Mouse (Mus musculus) C2C12 (cell line): Measurements from ENCODE around the gene Fam8a1. TPM values are rescaled to one million over a fixed set of nuclear protein-coding genes. Genes with fewer than 3 reads are reported as not detected.

ENCODE experiments used
- H3K27me3 ChIP-seq: one replicate; pipeline ENCODE4 v1.6.1; 2011; ENCODE audit not compliant: control insufficient read depth, insufficient read depth, insufficient read length
- H3K36me3 ChIP-seq: one replicate; pipeline ENCODE4 v1.6.1; 2011; ENCODE audit not compliant: control insufficient read depth, insufficient read depth
- H3K4me3 ChIP-seq: one replicate; pipeline ENCODE4 v1.5.1; 2011; ENCODE audit warnings: mild to moderate bottlenecking, control low read depth; ENCODE audit not compliant: poor library complexity, insufficient read depth, severe bottlenecking
- H3K79me2 ChIP-seq: one replicate; pipeline ENCODE4 v1.6.1; 2011; ENCODE audit not compliant: control insufficient read depth, insufficient read depth
- H3K79me3 ChIP-seq: one replicate; pipeline ENCODE4 v1.6.1; 2011; ENCODE audit warnings: low read depth, control low read depth
- H3ac ChIP-seq: one replicate; pipeline ENCODE3; 2011; ENCODE audit warnings: low read depth; ENCODE audit not compliant: control insufficient read depth, insufficient read length
- CEBPB ChIP-seq: IDR thresholded peaks from one replicate; pipeline ENCODE4 v1.6.1; 2011; ENCODE audit warnings: low read depth, mild to moderate bottlenecking, control low read depth, moderate library complexity
- CTCF ChIP-seq: IDR thresholded peaks from one replicate; pipeline ENCODE4 v1.5.1; 2011; ENCODE audit not compliant: control insufficient read depth, insufficient read depth, insufficient read length
- FOSL1 ChIP-seq: IDR thresholded peaks from one replicate; pipeline ENCODE4 v1.8.0; 2011; ENCODE audit warnings: mild to moderate bottlenecking, low read length; ENCODE audit not compliant: poor library complexity, insufficient read depth, severe bottlenecking
- MAX ChIP-seq: IDR thresholded peaks from one replicate; pipeline ENCODE4 v1.6.1; 2011; ENCODE audit warnings: mild to moderate bottlenecking, control low read depth
- MYOD1 ChIP-seq: IDR thresholded peaks from one replicate; pipeline ENCODE4 v1.6.1; 2011; ENCODE audit warnings: low read depth; ENCODE audit not compliant: control insufficient read depth, insufficient read length
- MYOG ChIP-seq: IDR thresholded peaks from one replicate; pipeline ENCODE4 v1.6.1; 2011; ENCODE audit not compliant: control insufficient read depth, insufficient read length; ENCODE audit errors: extremely low read depth
- USF1 ChIP-seq: IDR thresholded peaks from one replicate; pipeline ENCODE4 v1.6.1; 2011; ENCODE audit warnings: low read depth, mild to moderate bottlenecking, control low read depth, moderate library complexity
- polyA plus RNA-seq: library from polyadenylated mRNA; unstranded; fragments of >200 nt; fragmentation: generic; extraction: Trizol; gene quantifications from one replicate; pipeline ENCODE4 v1.2.1, GENCODE M21; 2012; ENCODE audit warnings: missing spikeins

Gene Fam8a1
- polyA plus RNA-seq, 1 experiment: 6.4 TPM

DNA sequence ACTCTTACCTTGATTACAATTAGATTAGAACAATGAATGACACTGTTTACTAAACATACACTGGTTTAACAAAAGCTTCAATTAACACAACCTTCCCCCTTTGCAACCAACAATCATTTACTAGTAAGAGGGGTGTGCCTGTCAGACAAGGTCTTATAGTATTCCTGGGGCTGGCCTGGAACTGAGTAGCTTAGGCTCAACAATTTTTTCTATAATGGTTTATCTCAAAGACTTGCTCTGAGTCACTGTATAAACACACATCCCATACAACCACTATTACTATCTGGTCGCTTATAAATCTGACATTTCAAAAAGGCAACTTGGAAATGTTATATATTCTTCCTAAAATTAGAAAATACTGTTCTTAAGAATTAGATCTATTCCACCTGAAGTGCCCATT lies 14.0 kb downstream of the Fam8a1 start:
- peaks cover 52% of the 10 kb centered on the region for H3K79me2 ChIP-seq
- peaks cover 84% of the 10 kb centered on the region for H3K36me3 ChIP-seq
- H3K27me3 ChIP-seq: no peaks in the 10 kb centered on the region
- TF ChIP-seq MYOD1 (no peak), MAX (no peak), CTCF (no peak), MYOG (no peak), FOSL1 (no peak), CEBPB (no peak), USF1 (no peak)
- peaks cover 16% of the 10 kb centered on the region for H3K79me3 ChIP-seq
- H3K4me3 ChIP-seq: no peak overlapping the region
- H3ac ChIP-seq: no peak overlapping the region

DNA sequence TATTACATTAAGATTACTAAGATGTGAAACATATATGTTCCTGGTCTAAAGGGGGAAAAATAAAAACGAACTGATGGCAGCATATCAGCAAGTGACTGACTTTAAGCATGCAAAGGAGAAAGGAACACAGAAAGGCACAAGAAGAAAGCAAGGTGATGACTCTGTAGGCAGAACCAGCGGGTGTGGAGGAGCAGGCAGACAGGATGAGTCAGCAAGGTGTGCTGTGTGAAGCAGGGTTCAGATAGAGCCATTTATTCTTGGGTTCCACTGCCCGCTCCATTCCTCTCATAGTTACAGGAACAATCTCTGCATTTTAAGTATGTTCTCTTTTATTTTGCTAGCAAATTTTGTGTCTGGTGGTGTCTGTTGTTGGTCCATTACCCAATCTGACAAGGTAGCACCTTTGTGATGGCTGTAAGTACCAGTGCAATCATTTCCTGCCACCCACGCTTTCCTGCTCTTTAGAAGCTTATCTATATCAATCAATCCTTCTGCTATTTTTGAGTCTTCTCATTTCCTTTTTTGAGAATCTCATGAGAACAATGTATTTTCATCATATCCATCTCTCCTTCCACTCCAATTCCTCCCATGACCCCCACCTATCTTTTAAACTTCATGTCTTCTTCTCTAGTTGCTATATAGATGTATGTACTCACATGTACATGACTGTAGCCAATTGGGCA lies 21.4 kb downstream of the Fam8a1 start:
- H3ac ChIP-seq: no peak overlapping the region
- peaks cover 96% of the 10 kb centered on the region for H3K36me3 ChIP-seq
- H3K79me2 ChIP-seq: peaks cover 90% of the 10 kb centered on the region
- no peak for TF ChIP-seq MAX
- no peak for TF ChIP-seq CTCF
- no peak for TF ChIP-seq MYOG
- TF ChIP-seq FOSL1: no peak
- TF ChIP-seq USF1: no peak
- no peak for TF ChIP-seq CEBPB
- no peak for TF ChIP-seq MYOD1
- H3K27me3 ChIP-seq: no peaks in the 10 kb centered on the region
- no peak overlapping the region for H3K4me3 ChIP-seq
- peaks cover 57% of the 10 kb centered on the region for H3K79me3 ChIP-seq

- Histone ChIP-seq H3K79me2 (peaks cover 52% of the 10 kb centered on the region), H3ac (no peak overlapping the region), H3K36me3 (peaks cover 95% of the 10 kb centered on the region), H3K27me3 (no peaks in the 10 kb centered on the region), H3K4me3 (no peak overlapping the region), H3K79me3 (peaks cover 31% of the 10 kb centered on the region)
- TF ChIP-seq MAX (no peak), FOSL1 (no peak), MYOG (no peak), CEBPB (no peak), CTCF (no peak), USF1 (no peak), MYOD1 (no peak)
Observed at GRCm38 (mm10) chr13:46695296-46695908, 26.1 kb downstream of the Fam8a1 start.

DNA sequence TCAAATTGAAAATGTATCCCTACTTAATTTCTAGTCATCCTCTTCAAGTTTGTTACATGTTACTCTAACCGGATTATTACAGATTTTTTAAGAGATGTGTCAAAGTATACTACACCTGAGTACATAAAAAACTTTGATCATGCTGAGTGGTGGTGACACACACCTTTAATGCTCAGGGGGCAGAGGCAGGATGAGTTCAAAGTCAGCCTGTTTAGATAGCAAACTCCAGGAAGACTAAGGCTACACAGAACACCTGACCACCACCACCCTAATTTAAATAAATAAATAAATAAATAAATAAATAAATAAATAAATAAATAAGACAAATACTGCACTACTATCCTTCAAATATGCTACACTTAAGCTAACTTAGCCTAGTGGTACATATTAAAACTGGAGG lies 26.6 kb downstream of the Fam8a1 start:
- no peak overlapping the region for H3ac ChIP-seq
- peaks cover 26% of the 10 kb centered on the region for H3K79me3 ChIP-seq
- peaks cover 46% of the 10 kb centered on the region for H3K79me2 ChIP-seq
- peaks cover 95% of the 10 kb centered on the region for H3K36me3 ChIP-seq
- TF ChIP-seq MYOD1 (no peak), CTCF (no peak), FOSL1 (no peak), USF1 (no peak), MAX (no peak), MYOG (no peak), CEBPB (no peak)
- no peak overlapping the region for H3K4me3 ChIP-seq
- no peaks in the 10 kb centered on the region for H3K27me3 ChIP-seq

- H3K4me3 ChIP-seq: no peak overlapping the region
- H3K36me3 ChIP-seq: peaks cover 95% of the 10 kb centered on the region
- H3K79me3 ChIP-seq: peaks cover 23% of the 10 kb centered on the region
- no peaks in the 10 kb centered on the region for H3K27me3 ChIP-seq
- H3ac ChIP-seq: no peak overlapping the region
- TF ChIP-seq MYOG: no peak
- TF ChIP-seq MYOD1: no peak
- no peak for TF ChIP-seq CEBPB
- no peak for TF ChIP-seq CTCF
- TF ChIP-seq FOSL1: no peak
- no peak for TF ChIP-seq USF1
- peaks cover 43% of the 10 kb centered on the region for H3K79me2 ChIP-seq
Observed at GRCm38 (mm10) chr13:46696788-46697187, 27.5 kb downstream of the Fam8a1 start.
